8 mouse cellular contexts compared by ENCODE assay signal in genomic region chr14:31337947-31338346, GRCm38 (mm10). TPM values are rescaled to one million over a fixed set of nuclear protein-coding genes. Genes with fewer than 3 reads are reported as not detected.
DNase-seq lines count a peak whose midpoint lies in the region; ATAC-seq and TF ChIP-seq lines count a peak whose summit lies in the region.

No protein-coding gene starts in this region.

- H3K4me3 ChIP-seq in heart, embryonic 10.5 days: peak overlapping the region; percentile 90
- H3K4me3 ChIP-seq in C2C12 (ENCODE audit: insufficient read depth, poor library complexity, severe bottlenecking): no peak overlapping the region
- peak overlapping the region; percentile 81; the same call in 1 of the 2 replicates for H3K4me3 ChIP-seq in forebrain, postnatal 0 days (ENCODE audit: low read depth, low read length)
- peak overlapping the region; percentile 94 for H3K4me3 ChIP-seq in liver, embryonic 16.5 days (ENCODE audit: low read depth, low read length)

- no peaks in the 10 kb centered on the region for H3K9me3 ChIP-seq in heart, embryonic 10.5 days
- H3K9me3 ChIP-seq in forebrain, postnatal 0 days (ENCODE audit: low read length): no peaks in the 10 kb centered on the region
- H3K9me3 ChIP-seq in liver, embryonic 16.5 days (replicated peaks; ENCODE audit: control insufficient read depth, low read length): no peaks in the 10 kb centered on the region

- peaks cover 15% of the 10 kb centered on the region for H3K36me3 ChIP-seq in heart, embryonic 10.5 days
- peaks cover 3% of the 10 kb centered on the region for H3K36me3 ChIP-seq in C2C12 (ENCODE audit: control insufficient read depth, insufficient read depth)
- 0 out of 2 replicates have a peak, but pooled peaks cover under 1% of the 10 kb centered on the region for H3K36me3 ChIP-seq in forebrain, postnatal 0 days (ENCODE audit: insufficient read depth)
- no peaks in the 10 kb centered on the region; the same call in 1 of the 2 replicates for H3K36me3 ChIP-seq in liver, embryonic 16.5 days (ENCODE audit: control insufficient read depth, insufficient read depth)

- peaks cover 8% of the 10 kb centered on the region for H3K79me3 ChIP-seq in C2C12 (ENCODE audit: low read depth)

- peaks cover 36% of the 10 kb centered on the region for H3K79me2 ChIP-seq in C2C12 (ENCODE audit: control insufficient read depth, insufficient read depth)

- H3ac ChIP-seq in C2C12 (ENCODE audit: control insufficient read depth, insufficient read length, low read depth): peak overlapping the region; percentile 66

- no peak overlapping the region for H3K9ac ChIP-seq in forebrain, postnatal 0 days
- no peak overlapping the region; the same call in 1 of the 2 replicates for H3K9ac ChIP-seq in liver, embryonic 16.5 days (ENCODE audit: low read depth, low read length)

- TF ChIP-seq CTCF in C2C12 (IDR thresholded peaks at IDR 0.05; ENCODE audit: control insufficient read depth, insufficient read depth, insufficient read length): no peak
- TF ChIP-seq CTCF in forebrain, postnatal 0 days (IDR thresholded peaks at IDR 0.05; ENCODE audit: low read depth): no peak

- no peak for DNase-seq in heart, embryonic 10.5 days (ENCODE audit: low spot score)
- no peak for DNase-seq in heart, adult 11 months
- DNase-seq in forebrain, postnatal 0 days: no peak
- DNase-seq in spleen, postnatal 14 days (ENCODE audit: low spot score in 2 of 2): no peak
- no peak for DNase-seq in urinary bladder, postnatal 4 days (ENCODE audit: low spot score in 2 of 2)
- DNase-seq in layer of hippocampus, adult 9-11 months: no peak

- H3K4me1 ChIP-seq in heart, embryonic 10.5 days: peaks cover 7% of the 10 kb centered on the region; the same call in 1 of the 2 replicates
- peaks cover 15% of the 10 kb centered on the region; the same call in 1 of the 2 replicates for H3K4me1 ChIP-seq in forebrain, postnatal 0 days (ENCODE audit: insufficient read depth)
- H3K4me1 ChIP-seq in liver, embryonic 16.5 days (ENCODE audit: control insufficient read depth, low read depth, low read length): peaks cover 19% of the 10 kb centered on the region

- no peak for ATAC-seq in forebrain, postnatal 0 days
- no peak for ATAC-seq in liver, embryonic 16.5 days (ENCODE audit: low read depth)

- H3K27ac ChIP-seq in heart, embryonic 10.5 days: no peak overlapping the region
- no peak overlapping the region for H3K27ac ChIP-seq in forebrain, postnatal 0 days (ENCODE audit: low read depth, low read length)
- no peak overlapping the region for H3K27ac ChIP-seq in liver, embryonic 16.5 days (ENCODE audit: low read length)

- H3K27me3 ChIP-seq in heart, embryonic 10.5 days (ENCODE audit: insufficient read depth, poor library complexity, severe bottlenecking): no peaks in the 10 kb centered on the region
- H3K27me3 ChIP-seq in C2C12 (ENCODE audit: control insufficient read depth, insufficient read depth, insufficient read length): peaks cover 3% of the 10 kb centered on the region
- no peaks in the 10 kb centered on the region for H3K27me3 ChIP-seq in forebrain, postnatal 0 days (ENCODE audit: insufficient read depth, low read length)
- H3K27me3 ChIP-seq in liver, embryonic 16.5 days (ENCODE audit: control insufficient read depth, insufficient read depth, low read depth, low read length): no peaks in the 10 kb centered on the region

- H3K4me2 ChIP-seq in forebrain, postnatal 0 days (ENCODE audit: low read depth): peak overlapping the region; percentile 51
- H3K4me2 ChIP-seq in liver, embryonic 16.5 days (ENCODE audit: low read depth, low read length): peak overlapping the region; percentile 75

TF ChIP-seq in C2C12, 6 proteins besides CTCF, POLR2A, EP300 and RAD21:
- TF ChIP-seq MAX (IDR thresholded peaks at IDR 0.05) (no peak), USF1 (IDR thresholded peaks at IDR 0.05; ENCODE audit: low read depth) (no peak), MYOG (IDR thresholded peaks at IDR 0.05; ENCODE audit: control insufficient read depth, extremely low read depth, insufficient read length) (no peak), CEBPB (IDR thresholded peaks at IDR 0.05; ENCODE audit: low read depth) (no peak), MYOD1 (IDR thresholded peaks at IDR 0.05; ENCODE audit: control insufficient read depth, insufficient read length, low read depth) (no peak), FOSL1 (IDR thresholded peaks at IDR 0.05; ENCODE audit: insufficient read depth, low read length, poor library complexity, severe bottlenecking) (no peak)

RNA-seq across cellular contexts. Expression of gene Capn7, which starts 1.5 kb away (rescaled TPM):
- polyA plus RNA-seq in heart, embryonic 10.5 days (2016; fragmentation: Nextera tagmentation; extraction: Ambion mirVana): 37.1 and 40.8 TPM in 2 replicates
- polyA plus RNA-seq in C2C12 (2012; fragmentation: generic; extraction: Trizol): 6.7 TPM
- 71.3 and 73.3 TPM in 2 replicates for total RNA-seq in forebrain, postnatal 0 days (2014; rRNA removed)
- 43.3 and 51.4 TPM in 2 replicates for polyA plus RNA-seq in forebrain, postnatal 0 days (2015; fragmentation: Nextera tagmentation; extraction: Ambion mirVana)
- 15.0 and 15.2 TPM in 2 replicates for polyA plus RNA-seq in liver, embryonic 16.5 days (2015; fragmentation: Nextera tagmentation; extraction: Ambion mirVana)

RNA-seq across cellular contexts. Expression of gene Dnah1, which starts 14.3 kb away (rescaled TPM):
- polyA plus RNA-seq in heart, embryonic 10.5 days (2016; fragmentation: Nextera tagmentation; extraction: Ambion mirVana): 1.6 and 2.8 TPM in 2 replicates
- 0.01 TPM for polyA plus RNA-seq in C2C12 (2012; fragmentation: generic; extraction: Trizol)
- total RNA-seq in forebrain, postnatal 0 days (2014; rRNA removed): 4.6 and 7.2 TPM in 2 replicates
- polyA plus RNA-seq in forebrain, postnatal 0 days (2015; fragmentation: Nextera tagmentation; extraction: Ambion mirVana): 1.7 and 2.3 TPM in 2 replicates
- 0.07 and 0.14 TPM in 2 replicates for polyA plus RNA-seq in liver, embryonic 16.5 days (2015; fragmentation: Nextera tagmentation; extraction: Ambion mirVana)
